7 mouse cellular contexts compared by ENCODE assay signal in the genomic region with DNA sequence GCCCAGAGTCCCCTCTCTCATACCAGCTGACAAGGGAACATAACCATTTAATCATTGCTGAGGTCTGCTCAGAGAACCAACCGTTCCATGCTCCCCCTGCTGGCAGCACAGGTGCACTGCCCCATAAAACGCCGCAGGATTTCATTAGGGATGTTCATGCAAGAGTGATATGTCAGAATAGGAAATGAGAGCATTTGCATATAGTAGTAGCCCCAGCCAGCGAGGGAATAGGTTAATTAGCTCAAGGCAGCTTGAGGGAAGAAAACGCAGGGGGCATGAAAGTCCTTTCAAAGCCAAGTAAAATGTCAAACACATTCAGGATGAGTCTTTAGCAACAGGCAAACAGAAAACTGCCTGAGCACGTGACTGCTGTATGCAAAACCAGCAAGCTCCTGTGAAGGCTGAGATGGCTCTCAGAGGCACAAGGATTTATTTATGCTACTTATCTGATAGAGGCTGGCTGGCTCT.
DNase-seq lines count a peak whose midpoint lies in the region; ATAC-seq and TF ChIP-seq lines count a peak whose summit lies in the region.

No protein-coding gene starts in this region.

- peak; percentile 91; the same call in 1 of the 2 replicates for TF ChIP-seq CTCF in small intestine, adult 2 months (IDR thresholded peaks at IDR 0.05; ENCODE audit: extremely low read depth, insufficient read length, insufficient replicate concordance, low read depth, low read length)

- WGBS in midbrain, embryonic 13.5 days = 1% methylated on average over 6 of the region's 6 CpGs
- 2% methylated on average over 6 of the region's 6 CpGs for WGBS in small intestine, adult 2 months

- H3K27me3 ChIP-seq in midbrain, embryonic 13.5 days = no peaks in the 10 kb centered on the region
- no peaks in the 10 kb centered on the region for H3K27me3 ChIP-seq in small intestine, adult 2 months (ENCODE audit: control insufficient read depth, insufficient read depth, low read length)

- no peak overlapping the region for H3K9ac ChIP-seq in midbrain, embryonic 13.5 days (replicated peaks)

- H3K4me2 ChIP-seq in midbrain, embryonic 13.5 days (replicated peaks) = peak overlapping the region; percentile 28; the same call in 1 of the 2 replicates

- no peaks in the 10 kb centered on the region for H3K9me3 ChIP-seq in midbrain, embryonic 13.5 days

- peak; percentile 88 for ATAC-seq in midbrain, embryonic 13.5 days

- H3K4me3 ChIP-seq in midbrain, embryonic 13.5 days (replicated peaks) = no peak overlapping the region; the same call in 1 of the 2 replicates
- H3K4me3 ChIP-seq in small intestine, adult 2 months (ENCODE audit: low read depth, low read length) = no peak overlapping the region

- peaks cover 11% of the 10 kb centered on the region for H3K36me3 ChIP-seq in midbrain, embryonic 13.5 days
- peaks cover 9% of the 10 kb centered on the region for H3K36me3 ChIP-seq in small intestine, adult 2 months (ENCODE audit: control insufficient read depth, insufficient read depth, low read length)

- intact Hi-C loops in left cerebral cortex, postnatal 36 days (cut with DNase I) = loop anchor here (2.0 kb wide), 1 partner anchor 33 kb away; no protein-coding TSS in a partner anchor

- TF ChIP-seq POLR2A in small intestine, adult 2 months (IDR thresholded peaks at IDR 0.05; ENCODE audit: low read depth, low read length) = no peak

- H3K4me1 ChIP-seq in midbrain, embryonic 13.5 days (replicated peaks) = peaks cover 18% of the 10 kb centered on the region
- H3K4me1 ChIP-seq in small intestine, adult 2 months (ENCODE audit: control insufficient read depth, insufficient read depth, insufficient read length, low read length) = no peaks in the 10 kb centered on the region

- peak; percentile 45 for DNase-seq in adrenal gland, adult 8-10 months
- peak; percentile 67 for DNase-seq in embryo, embryonic 11.5 days (ENCODE audit: low read depth, low spot score)
- peak; percentile 68 to 89 for DNase-seq in heart, adult 18-20 months
- peak; percentile 76 for DNase-seq in kidney, adult 11 months
- DNase-seq in left cerebral cortex, postnatal 36 days (ENCODE audit: low spot score in 2 of 2) = peak; percentile 75 to 87

- peak overlapping the region; percentile 62 for H3K27ac ChIP-seq in midbrain, embryonic 13.5 days
- H3K27ac ChIP-seq in small intestine, adult 2 months (ENCODE audit: insufficient read depth, low read depth, low read length) = no peak overlapping the region
